Mouse (Mus musculus) c-Kit-negative CD71-positive TER-119-positive erythroid progenitor cells, embryonic 14.5 days (primary cell): ENCODE measurements around the gene Smap2.

Source experiments
- DNase-seq: peaks from one replicate; pipeline ENCODE4 v3.0.0-alpha.2; 2013; ENCODE audit warnings: low read depth, low spot score

Smap2 gene

GRCm38 (mm10) chr4:120974711-120975427 is 42.2 kb downstream of the Smap2 start:
- no peak for DNase-seq

DNA sequence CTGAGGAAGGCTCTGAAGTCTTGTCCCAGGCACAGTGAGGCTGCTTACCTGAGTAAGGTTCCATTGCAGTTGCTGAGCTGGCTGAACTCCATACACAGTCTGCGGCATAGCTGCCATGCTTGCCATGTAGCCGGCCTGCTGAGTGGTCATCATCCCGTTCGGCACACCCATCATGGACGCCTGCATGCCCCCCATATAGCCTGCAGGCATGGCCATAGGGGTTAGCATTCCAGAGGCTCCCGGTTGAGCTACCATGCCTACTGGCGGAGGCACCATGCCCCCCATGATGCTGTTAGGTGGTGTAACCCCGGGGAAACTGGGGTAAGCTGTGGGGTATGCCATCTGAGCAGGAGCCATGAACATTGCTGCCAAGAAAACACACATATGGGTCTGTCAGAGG is 45.2 kb downstream of the Smap2 start:
- no peak for DNase-seq

- no peak for DNase-seq
Measured at GRCm38 (mm10) chr4:120969382-120970146, 47.5 kb downstream of the Smap2 start.

GRCm38 (mm10) chr4:120968486-120968885 is 48.6 kb downstream of the Smap2 start:
- DNase-seq: no peak

DNA sequence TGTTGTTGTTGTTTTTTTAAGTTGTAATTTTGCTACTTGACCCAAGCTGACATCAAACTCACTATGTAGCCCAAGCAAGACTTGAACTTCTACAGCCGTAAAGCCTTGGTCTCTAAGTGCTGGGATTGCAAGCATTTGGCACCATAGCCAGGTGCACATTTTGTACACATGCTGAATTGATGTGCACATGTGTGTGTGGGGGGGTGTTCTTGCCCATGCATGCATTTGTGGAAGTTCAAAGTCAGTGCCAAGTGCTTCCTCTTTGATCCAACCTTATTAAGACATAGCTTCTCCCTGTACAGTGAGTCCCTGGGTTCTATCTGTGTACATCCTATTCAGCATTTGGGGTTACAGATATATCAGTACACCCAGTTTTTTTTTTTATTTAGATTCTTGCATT is 61.5 kb downstream of the Smap2 start:
- DNase-seq: no peak

GRCm38 (mm10) chr4:120953667-120954066 is 63.4 kb downstream of the Smap2 start:
- DNase-seq: no peak

GRCm38 (mm10) chr4:120953038-120953437 is 64.0 kb downstream of the Smap2 start:
- no peak for DNase-seq

- DNase-seq: peak; percentile 20
Measured at GRCm38 (mm10) chr4:120952163-120952562, 64.9 kb downstream of the Smap2 start.

GRCm38 (mm10) chr4:120951428-120951973 is 65.5 kb downstream of the Smap2 start, which contains the start of gene Zfp69:
Gene Zfp69 (minus strand): TSS chr4:120951699.
- peak; percentile 84 for DNase-seq

DNA sequence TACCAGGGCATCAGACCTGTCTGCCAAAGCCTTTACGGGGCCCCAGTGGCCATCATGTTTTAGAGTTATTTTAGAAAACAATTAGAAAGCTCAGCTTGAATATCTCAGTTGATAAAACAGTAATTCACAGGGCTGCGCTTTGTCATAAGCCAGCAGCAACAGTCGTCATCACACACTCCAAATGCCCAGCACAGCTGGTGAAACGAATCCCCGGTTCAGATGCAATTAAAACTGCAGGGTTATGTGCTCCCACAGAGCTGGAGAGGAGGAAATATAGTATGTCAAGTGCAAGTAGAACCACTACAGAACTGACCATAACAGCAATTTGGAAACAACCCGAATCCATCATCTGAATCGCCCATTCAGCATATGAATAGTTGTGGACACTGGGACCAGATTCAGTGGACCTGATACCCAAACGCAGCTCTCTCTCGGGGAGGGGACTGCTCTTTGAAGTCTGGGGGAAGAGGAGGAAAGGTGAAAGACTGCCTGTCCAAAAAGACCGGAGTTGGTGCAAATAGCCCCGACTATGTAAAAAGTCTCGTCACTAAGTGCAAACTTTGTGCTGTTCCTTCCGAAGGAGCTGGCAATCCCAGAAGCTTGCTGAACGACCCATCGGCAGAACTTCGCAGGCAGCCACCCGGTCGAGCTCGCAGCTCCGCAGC is 66.2 kb downstream of the Smap2 start:
- DNase-seq: peak; percentile 9

DNA sequence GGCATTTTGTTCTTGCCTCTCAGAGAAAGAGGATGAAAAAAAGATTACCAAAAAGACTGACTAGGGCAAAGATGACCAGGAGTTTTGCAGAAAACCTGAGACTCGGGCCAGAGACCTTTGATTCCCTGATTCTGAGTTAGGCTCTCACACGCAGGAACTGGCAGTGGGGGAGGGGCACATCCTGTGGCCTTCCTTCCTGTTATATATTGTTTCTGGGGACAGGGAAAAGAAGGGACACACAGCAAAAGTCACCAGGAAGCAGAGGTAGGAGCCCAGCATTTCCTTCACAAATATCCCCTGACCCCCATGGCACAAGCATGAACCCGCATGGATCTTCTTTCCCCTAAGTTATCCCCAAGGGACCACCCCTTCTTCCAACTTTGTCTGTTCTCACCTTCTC is 68.1 kb downstream of the Smap2 start:
- no peak for DNase-seq

DNA sequence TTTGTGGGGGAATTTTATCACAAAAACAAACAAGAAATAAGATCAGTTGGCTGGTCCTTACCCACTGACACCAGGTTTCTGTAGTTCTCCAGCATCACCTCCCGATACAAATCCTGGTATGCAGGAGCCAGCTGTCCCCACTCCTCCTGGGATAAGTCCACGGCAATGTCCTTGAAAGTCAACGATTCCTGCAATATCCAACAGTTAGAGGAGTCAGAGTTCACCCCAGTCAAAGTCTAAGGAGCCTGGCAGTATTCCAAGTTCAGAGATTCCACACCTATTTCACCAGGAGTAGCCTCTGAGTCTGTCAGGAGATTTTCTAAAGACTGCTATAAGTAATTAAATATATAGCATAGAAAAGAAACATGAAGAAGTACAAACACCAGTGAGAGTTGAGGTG is 82.0 kb downstream of the Smap2 start:
- no peak for DNase-seq

- DNase-seq: no peak
Measured at GRCm38 (mm10) chr4:120930736-120931135, 86.3 kb downstream of the Smap2 start.

GRCm38 (mm10) chr4:120928686-120929085 is 88.4 kb downstream of the Smap2 start:
- no peak for DNase-seq

DNA sequence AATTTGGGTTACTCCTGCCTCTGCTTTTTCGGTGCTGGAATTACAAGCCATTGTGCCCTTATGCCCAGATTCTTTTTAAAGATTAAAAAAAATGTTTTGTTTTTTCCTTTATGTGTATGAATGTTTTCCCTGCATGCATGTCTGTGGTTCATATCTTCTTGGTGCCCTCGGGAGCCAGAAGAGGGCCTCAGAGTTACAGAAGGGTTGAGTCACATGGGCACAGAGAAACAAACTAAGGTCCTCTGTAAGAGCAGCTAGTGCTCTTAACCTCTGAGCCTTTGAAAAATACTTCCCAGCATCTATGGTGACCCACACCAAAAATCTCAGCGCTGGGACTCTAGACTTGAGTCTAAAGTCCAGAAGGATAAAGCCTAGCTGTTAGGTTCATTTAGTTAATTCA is 91.7 kb downstream of the Smap2 start:
- peak; percentile 3 for DNase-seq

DNA sequence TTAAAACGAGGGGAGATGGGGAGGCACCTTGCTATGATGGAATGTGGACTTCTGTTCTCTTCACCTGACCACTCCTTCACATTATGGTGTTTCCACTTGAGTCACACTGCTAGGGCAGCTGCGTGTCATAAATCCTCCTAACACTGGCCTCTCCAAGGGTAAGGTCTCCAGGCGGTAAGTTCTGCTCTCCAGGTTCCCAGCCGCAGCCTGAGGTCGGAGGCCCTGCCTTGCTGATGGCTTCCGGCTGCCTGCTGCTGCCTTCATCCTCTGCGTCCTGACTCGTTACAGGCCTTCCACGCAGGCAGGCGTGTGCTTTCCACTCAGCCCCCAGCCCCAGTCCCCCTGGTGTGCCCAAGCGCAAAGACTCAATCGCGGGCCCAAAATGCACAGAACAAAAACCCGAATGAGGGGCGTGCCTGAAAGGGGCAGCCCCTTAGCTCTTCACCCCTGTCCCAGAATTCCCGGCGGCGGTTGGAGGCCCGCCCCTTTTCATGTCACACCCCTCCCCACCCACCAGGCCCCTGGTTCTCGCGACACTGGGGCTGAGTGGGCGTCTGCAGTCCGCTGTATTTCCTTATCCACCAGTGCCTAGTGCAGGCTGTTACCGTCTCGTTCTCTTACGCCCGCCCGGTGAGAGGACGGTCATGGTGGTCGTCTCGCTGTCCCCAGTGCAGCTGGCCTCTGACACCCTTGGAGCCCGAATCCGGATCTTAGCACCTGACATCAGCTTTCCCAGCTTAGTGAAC is 92.3 kb downstream of the Smap2 start, which contains the start of gene Exo5:
Exo5 (minus strand) TSS at position 464 of the 746 bp plus-strand sequence.
- peak; percentile 61 for DNase-seq

DNA sequence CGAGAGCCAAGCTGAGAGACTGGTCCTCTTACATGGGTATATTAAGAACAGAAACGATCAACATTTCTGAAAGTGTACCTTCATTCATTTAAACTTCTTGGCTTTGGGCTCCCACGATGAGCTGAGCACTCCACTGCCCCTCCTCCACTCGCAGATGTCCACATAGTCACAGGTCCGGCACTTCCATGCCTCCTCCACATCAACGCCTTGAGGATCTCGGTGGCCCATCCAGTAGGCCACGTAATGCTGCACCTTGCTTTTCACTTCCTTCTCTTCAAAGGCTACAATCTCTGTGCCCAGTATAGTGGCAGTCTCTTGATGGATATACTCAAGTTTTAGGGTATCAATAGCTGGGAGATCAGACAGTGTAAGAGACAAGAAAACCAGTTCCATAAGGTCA is 95.6 kb downstream of the Smap2 start:
- DNase-seq: no peak
